Mouse (Mus musculus) ES-Bruce4 (cell line): Measurements from ENCODE around the gene Prdm16.

ENCODE experiments used
- CTCF ChIP-seq: IDR thresholded peaks from one replicate; pipeline ENCODE4 v1.8.1; 2011; ENCODE audit warnings: low read depth, low read length
- EP300 ChIP-seq: IDR thresholded peaks from 2 replicates; pipeline ENCODE4 v1.6.1; 2011; ENCODE audit warnings: low read depth, low read length; ENCODE audit not compliant: insufficient read depth
- POLR2A ChIP-seq: IDR thresholded peaks from one replicate; pipeline ENCODE4 v1.8.1; 2011; ENCODE audit warnings: low read length; ENCODE audit not compliant: insufficient read depth

DNA sequence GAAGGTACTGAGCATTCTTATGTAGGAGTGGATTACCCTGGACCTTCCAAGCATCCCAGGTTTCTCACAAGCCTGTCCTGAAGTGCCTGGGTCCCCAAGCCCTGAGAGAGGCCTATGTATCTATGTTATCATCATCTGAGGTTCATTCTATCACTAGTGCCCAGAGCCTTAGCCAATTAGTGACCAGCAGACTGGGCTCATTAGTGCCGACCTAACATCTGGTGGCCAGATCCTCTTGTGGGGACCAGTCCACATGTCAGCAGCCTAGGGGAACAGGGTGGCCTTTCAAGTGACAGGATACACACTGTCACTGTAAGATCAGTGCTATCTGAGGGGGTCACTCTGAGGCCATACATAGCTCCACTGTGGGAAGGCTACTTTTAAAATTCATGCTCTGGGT lies 35.4 kb upstream of the Prdm16 start:
- TF ChIP-seq EP300 (no peak), CTCF (no peak), POLR2A (no peak)
